Mouse (Mus musculus): ENCODE results near the gene Micu1.

Micu1 gene

GRCm38 (mm10) chr10:59777246-59777645, 75.0 kb downstream of the Micu1 start:
- no peak for DNase-seq (ENCODE audit: low spot score)

GRCm38 (mm10) chr10:59778137-59778710, 75.9 kb downstream of the Micu1 start:
- DNase-seq (ENCODE audit: low spot score): no peak

GRCm38 (mm10) chr10:59780698-59781097, 78.4 kb downstream of the Micu1 start:
- no peak for DNase-seq (ENCODE audit: low spot score)

- no peak for DNase-seq (ENCODE audit: low spot score)
These were observed 79.1 kb downstream of the Micu1 start for GRCm38 (mm10) chr10:59781205-59781931.

GRCm38 (mm10) chr10:59784731-59785685, 82.7 kb downstream of the Micu1 start:
- DNase-seq (ENCODE audit: low spot score): no peak

- no peak for DNase-seq (ENCODE audit: low spot score)
These were observed 84.0 kb downstream of the Micu1 start for GRCm38 (mm10) chr10:59786289-59786688.

- no peak for DNase-seq (ENCODE audit: low spot score)
These were observed 85.0 kb downstream of the Micu1 start for GRCm38 (mm10) chr10:59787140-59787800.

- DNase-seq (ENCODE audit: low spot score): no peak
These were observed 85.6 kb downstream of the Micu1 start for GRCm38 (mm10) chr10:59787870-59788269.

GRCm38 (mm10) chr10:59790291-59790929, 88.1 kb downstream of the Micu1 start:
- DNase-seq (ENCODE audit: low spot score): no peak

- no peak for DNase-seq (ENCODE audit: low spot score)
These were observed 89.6 kb downstream of the Micu1 start for GRCm38 (mm10) chr10:59791896-59792295.

GRCm38 (mm10) chr10:59792575-59793176, 90.4 kb downstream of the Micu1 start:
- no peak for DNase-seq (ENCODE audit: low spot score)

- no peak for DNase-seq (ENCODE audit: low spot score)
These were observed 91.2 kb downstream of the Micu1 start for GRCm38 (mm10) chr10:59793454-59793853.

- DNase-seq (ENCODE audit: low spot score): no peak
These were observed 92.8 kb downstream of the Micu1 start for GRCm38 (mm10) chr10:59795085-59795484.

GRCm38 (mm10) chr10:59795902-59796301, 93.6 kb downstream of the Micu1 start:
- DNase-seq (ENCODE audit: low spot score): no peak

- no peak for DNase-seq (ENCODE audit: low spot score)
These were observed 96.1 kb downstream of the Micu1 start for GRCm38 (mm10) chr10:59798371-59798770.

GRCm38 (mm10) chr10:59799303-59800044, 97.2 kb downstream of the Micu1 start:
- DNase-seq (ENCODE audit: low spot score): no peak

- DNase-seq (ENCODE audit: low spot score): no peak
These were observed 97.9 kb downstream of the Micu1 start for GRCm38 (mm10) chr10:59800159-59800558.

- DNase-seq (ENCODE audit: low spot score): no peak
These were observed 98.7 kb downstream of the Micu1 start for GRCm38 (mm10) chr10:59800826-59801501.

GRCm38 (mm10) chr10:59808677-59809076, 106.4 kb downstream of the Micu1 start:
- DNase-seq (ENCODE audit: low spot score): no peak
